Mouse (Mus musculus): Measurements from ENCODE around the gene Ebf4. TPM values are rescaled to one million over a fixed set of nuclear protein-coding genes. Genes with fewer than 3 reads are reported as not detected.

The Ebf4 gene
- polyA plus RNA-seq, 1 experiment from 2014 or later, result 2.5 TPM

DNA sequence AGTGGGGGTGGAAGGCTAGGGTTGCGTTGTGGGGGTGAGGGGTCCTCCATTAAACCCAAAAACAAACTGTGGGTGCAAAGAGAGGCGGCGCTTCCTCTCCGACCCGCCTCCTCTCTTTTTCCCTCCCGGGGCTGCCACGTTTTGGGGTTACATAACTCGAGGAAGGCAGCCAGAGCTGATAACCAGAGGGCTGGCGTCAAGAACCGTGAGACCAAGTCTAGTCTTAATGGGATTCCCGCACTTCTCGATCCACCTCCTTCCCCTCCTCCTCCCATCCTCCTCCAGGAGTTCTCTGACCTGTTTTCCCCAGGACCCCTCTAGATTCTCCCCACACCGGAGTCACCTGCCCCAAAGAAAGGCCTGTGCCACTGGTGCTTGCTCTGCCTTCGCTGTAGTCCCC lies 103.1 kb downstream of the Ebf4 start:
- no peaks in the 10 kb centered on the region for H3K27me3 ChIP-seq (ENCODE audit: control insufficient read depth, insufficient read depth, low read length)
- ATAC-seq (replicated peaks; ENCODE audit: low FRiP score) (no peak), DNase-seq (ENCODE audit: low spot score) (no peak)
- no peaks in the 10 kb centered on the region for H3K9me3 ChIP-seq (ENCODE audit: control insufficient read depth, low read length)
- WGBS, result 15% methylated on average over 14 of the region's 14 CpGs
- H3K27ac ChIP-seq (ENCODE audit: low read depth, low read length), result no peak overlapping the region
- H3K9ac ChIP-seq (ENCODE audit: low read length), result peak overlapping the region; percentile 75
- peak overlapping the region; percentile 93 for H3K4me2 ChIP-seq (ENCODE audit: low read depth, low read length, severe bottlenecking)
- H3K4me1 ChIP-seq (replicated peaks; ENCODE audit: control insufficient read depth, insufficient read depth, low read length), result peaks cover 8% of the 10 kb centered on the region
- H3K36me3 ChIP-seq (ENCODE audit: control insufficient read depth, insufficient read depth, low read length), result no peaks in the 10 kb centered on the region; the same call in 1 of the 2 replicates
- peak overlapping the region; percentile 52 for H3K4me3 ChIP-seq (ENCODE audit: low read depth, low read length)

DNA sequence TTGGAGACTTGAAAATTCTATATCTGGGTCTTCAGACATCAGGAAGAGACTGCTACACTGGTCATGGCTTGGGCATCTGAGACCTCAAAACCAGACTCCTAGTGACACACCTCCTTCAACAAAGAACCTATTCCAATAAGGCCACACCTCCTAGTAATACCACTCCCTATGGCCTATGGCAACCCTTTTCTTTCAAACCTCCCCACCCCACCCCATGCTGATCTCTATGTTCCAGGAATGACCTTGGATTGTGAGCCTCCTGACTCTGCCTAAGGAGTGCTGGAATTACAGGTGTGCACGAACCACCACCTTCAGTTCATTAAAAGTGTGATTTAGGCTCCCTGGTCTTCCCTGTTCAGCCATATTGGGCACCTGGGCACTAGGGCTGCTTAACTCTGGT lies 105.1 kb downstream of the Ebf4 start:
- H3K9me3 ChIP-seq (ENCODE audit: control insufficient read depth, low read length), result no peaks in the 10 kb centered on the region
- H3K27me3 ChIP-seq (ENCODE audit: control insufficient read depth, insufficient read depth, low read length), result no peaks in the 10 kb centered on the region
- no peak overlapping the region for H3K4me2 ChIP-seq (ENCODE audit: low read depth, low read length, severe bottlenecking)
- no peak for ATAC-seq (replicated peaks; ENCODE audit: low FRiP score)
- no peak for DNase-seq (ENCODE audit: low spot score)
- 98% methylated on average over 1 of the region's 1 CpGs for WGBS
- no peaks in the 10 kb centered on the region for H3K36me3 ChIP-seq (ENCODE audit: control insufficient read depth, insufficient read depth, low read length)
- no peak overlapping the region for H3K9ac ChIP-seq (ENCODE audit: low read length)
- peaks cover 8% of the 10 kb centered on the region for H3K4me1 ChIP-seq (replicated peaks; ENCODE audit: control insufficient read depth, insufficient read depth, low read length)
- no peak overlapping the region for H3K27ac ChIP-seq (ENCODE audit: low read depth, low read length)
- H3K4me3 ChIP-seq (ENCODE audit: low read depth, low read length), result no peak overlapping the region

DNA sequence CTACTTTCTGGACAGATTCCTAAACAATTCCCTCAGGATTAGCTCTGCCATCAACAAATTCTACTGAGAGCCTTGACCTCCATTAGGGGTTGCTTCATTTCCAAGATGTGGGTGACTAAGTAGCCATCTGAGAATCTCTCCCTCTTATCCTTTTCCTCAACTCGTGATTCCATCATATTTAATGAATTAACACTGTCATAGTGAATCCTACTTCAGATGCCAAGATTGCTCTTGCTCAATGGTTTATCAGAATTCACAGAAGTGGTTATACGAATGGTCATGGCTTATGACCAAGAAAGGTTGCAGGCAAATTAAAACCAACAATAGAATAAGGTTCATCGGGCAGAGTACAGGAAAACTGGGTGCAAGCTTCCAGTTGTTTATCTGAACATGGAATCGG lies 106.9 kb downstream of the Ebf4 start:
- no peaks in the 10 kb centered on the region for H3K36me3 ChIP-seq (ENCODE audit: control insufficient read depth, insufficient read depth, low read length)
- H3K4me2 ChIP-seq (ENCODE audit: low read depth, low read length, severe bottlenecking), result no peak overlapping the region
- H3K4me1 ChIP-seq (replicated peaks; ENCODE audit: control insufficient read depth, insufficient read depth, low read length), result peaks cover 3% of the 10 kb centered on the region
- H3K9me3 ChIP-seq (ENCODE audit: control insufficient read depth, low read length), result no peaks in the 10 kb centered on the region
- no peak for DNase-seq (ENCODE audit: low spot score)
- ATAC-seq (replicated peaks; ENCODE audit: low FRiP score), result no peak
- H3K27ac ChIP-seq (ENCODE audit: low read depth, low read length), result no peak overlapping the region
- H3K4me3 ChIP-seq (ENCODE audit: low read depth, low read length), result no peak overlapping the region
- H3K9ac ChIP-seq (ENCODE audit: low read length), result no peak overlapping the region
- WGBS, result 86% methylated on average over 4 of the region's 4 CpGs
- no peaks in the 10 kb centered on the region for H3K27me3 ChIP-seq (ENCODE audit: control insufficient read depth, insufficient read depth, low read length)

DNA sequence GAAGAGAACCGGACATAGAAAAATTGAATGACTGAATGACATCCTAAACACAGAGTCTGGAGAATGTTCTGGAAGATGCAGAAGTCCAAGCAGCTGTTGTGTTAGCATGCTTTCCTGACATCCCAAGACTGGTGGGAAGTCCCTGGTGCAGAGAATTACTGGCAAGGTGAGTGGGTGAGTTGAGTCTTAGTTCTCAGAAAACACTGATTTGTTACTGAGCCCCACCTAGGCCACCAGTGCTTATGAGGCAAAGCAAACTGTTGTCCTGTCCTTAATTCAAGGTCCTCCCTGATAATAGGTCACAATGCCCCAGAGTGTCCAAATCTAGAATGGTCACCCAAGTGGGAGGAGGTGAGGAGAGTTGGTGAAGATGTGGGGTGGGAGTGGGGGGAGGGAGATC lies 110.0 kb downstream of the Ebf4 start, which contains the start of the genes Gm28372 and 1700020A23Rik:
Gene Gm28372 (plus strand): TSS at position 301 of the 400 bp plus-strand sequence.
Gene 1700020A23Rik (plus strand): TSS at position 321 of the 400 bp plus-strand sequence.
- H3K36me3 ChIP-seq (ENCODE audit: control insufficient read depth, insufficient read depth, low read length), result no peaks in the 10 kb centered on the region
- no peak within 1 kb of the TSS for H3K9ac ChIP-seq (ENCODE audit: low read length)
- WGBS, result 92% methylated on average over 1 of the region's 1 CpGs
- H3K4me1 ChIP-seq (replicated peaks; ENCODE audit: control insufficient read depth, insufficient read depth, low read length), result no peaks in the 10 kb centered on the region
- no peak within 1 kb of the TSS for H3K4me3 ChIP-seq (ENCODE audit: low read depth, low read length)
- H3K9me3 ChIP-seq (ENCODE audit: control insufficient read depth, low read length), result no peaks in the 10 kb centered on the region
- DNase-seq (ENCODE audit: low spot score) (no peak), ATAC-seq (replicated peaks; ENCODE audit: low FRiP score) (no peak)
- no peak within 1 kb of the TSS for H3K4me2 ChIP-seq (ENCODE audit: low read depth, low read length, severe bottlenecking)
- no peaks in the 10 kb centered on the region for H3K27me3 ChIP-seq (ENCODE audit: control insufficient read depth, insufficient read depth, low read length)
- H3K27ac ChIP-seq (ENCODE audit: low read depth, low read length), result no peak within 1 kb of the TSS

DNA sequence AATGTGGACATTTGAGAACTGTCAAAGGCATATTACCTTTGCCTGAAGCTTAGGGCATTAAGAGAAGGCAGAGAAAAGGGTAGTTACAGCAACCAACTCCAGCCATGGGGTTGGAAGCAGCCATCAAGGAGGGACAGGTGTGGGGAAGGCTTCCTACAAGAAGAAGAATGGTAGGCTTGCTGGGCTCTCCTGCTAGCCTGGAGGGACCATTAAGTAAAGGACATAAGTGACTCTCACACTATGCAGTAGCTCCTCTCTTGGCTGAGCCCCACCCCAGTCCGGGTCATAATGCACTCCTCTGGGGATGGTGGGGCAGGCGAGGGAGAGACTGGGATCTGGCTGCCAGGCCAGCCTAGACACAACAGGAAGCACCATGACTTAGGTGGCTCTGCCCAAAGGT lies 111.2 kb downstream of the Ebf4 start, which contains the start of gene Tmem239:
Gene Tmem239 (plus strand): TSS at position 301 of the 400 bp plus-strand sequence.
- H3K4me2 ChIP-seq (ENCODE audit: low read depth, low read length, severe bottlenecking), result no peak within 1 kb of the TSS
- no peak within 1 kb of the TSS for H3K4me3 ChIP-seq (ENCODE audit: low read depth, low read length)
- H3K27ac ChIP-seq (ENCODE audit: low read depth, low read length), result no peak within 1 kb of the TSS
- ATAC-seq (replicated peaks; ENCODE audit: low FRiP score) (no peak), DNase-seq (ENCODE audit: low spot score) (no peak)
- no peaks in the 10 kb centered on the region for H3K9me3 ChIP-seq (ENCODE audit: control insufficient read depth, low read length)
- no peak within 1 kb of the TSS for H3K9ac ChIP-seq (ENCODE audit: low read length)
- H3K4me1 ChIP-seq (replicated peaks; ENCODE audit: control insufficient read depth, insufficient read depth, low read length), result no peaks in the 10 kb centered on the region
- no peaks in the 10 kb centered on the region for H3K36me3 ChIP-seq (ENCODE audit: control insufficient read depth, insufficient read depth, low read length)
- 73% methylated on average over 2 of the region's 2 CpGs for WGBS
- H3K27me3 ChIP-seq (ENCODE audit: control insufficient read depth, insufficient read depth, low read length), result no peaks in the 10 kb centered on the region

DNA sequence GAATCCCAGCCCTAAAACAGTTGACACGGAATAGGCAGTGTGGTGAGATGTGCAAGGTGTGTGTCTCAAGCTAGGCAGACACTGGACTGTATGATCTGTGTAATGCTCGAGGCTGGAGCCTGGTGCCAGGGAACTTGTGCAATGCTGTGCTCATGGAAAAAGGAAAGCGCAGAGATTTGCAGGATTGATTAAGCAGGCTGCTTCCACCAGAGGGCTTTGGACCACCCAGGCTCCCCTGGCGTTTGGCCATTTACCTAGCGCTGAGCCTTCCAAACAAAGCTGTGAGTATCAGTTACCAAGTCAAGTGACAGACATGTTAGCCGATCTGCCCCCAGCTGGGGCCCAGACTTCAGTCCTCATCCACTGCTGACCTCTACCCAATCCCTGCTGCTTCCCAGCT lies 113.2 kb downstream of the Ebf4 start:
- 12% methylated on average over 6 of the region's 6 CpGs for WGBS
- Histone ChIP-seq H3K4me1 (replicated peaks; ENCODE audit: control insufficient read depth, insufficient read depth, low read length) (no peaks in the 10 kb centered on the region), H3K36me3 (ENCODE audit: control insufficient read depth, insufficient read depth, low read length) (no peaks in the 10 kb centered on the region), H3K27ac (ENCODE audit: low read depth, low read length) (no peak overlapping the region), H3K9ac (ENCODE audit: low read length) (no peak overlapping the region), H3K4me3 (ENCODE audit: low read depth, low read length) (no peak overlapping the region), H3K4me2 (ENCODE audit: low read depth, low read length, severe bottlenecking) (no peak overlapping the region), H3K9me3 (ENCODE audit: control insufficient read depth, low read length) (no peaks in the 10 kb centered on the region), H3K27me3 (ENCODE audit: control insufficient read depth, insufficient read depth, low read length) (no peaks in the 10 kb centered on the region)
- ATAC-seq (replicated peaks; ENCODE audit: low FRiP score) (no peak), DNase-seq (ENCODE audit: low spot score) (peak; percentile 67)

DNA sequence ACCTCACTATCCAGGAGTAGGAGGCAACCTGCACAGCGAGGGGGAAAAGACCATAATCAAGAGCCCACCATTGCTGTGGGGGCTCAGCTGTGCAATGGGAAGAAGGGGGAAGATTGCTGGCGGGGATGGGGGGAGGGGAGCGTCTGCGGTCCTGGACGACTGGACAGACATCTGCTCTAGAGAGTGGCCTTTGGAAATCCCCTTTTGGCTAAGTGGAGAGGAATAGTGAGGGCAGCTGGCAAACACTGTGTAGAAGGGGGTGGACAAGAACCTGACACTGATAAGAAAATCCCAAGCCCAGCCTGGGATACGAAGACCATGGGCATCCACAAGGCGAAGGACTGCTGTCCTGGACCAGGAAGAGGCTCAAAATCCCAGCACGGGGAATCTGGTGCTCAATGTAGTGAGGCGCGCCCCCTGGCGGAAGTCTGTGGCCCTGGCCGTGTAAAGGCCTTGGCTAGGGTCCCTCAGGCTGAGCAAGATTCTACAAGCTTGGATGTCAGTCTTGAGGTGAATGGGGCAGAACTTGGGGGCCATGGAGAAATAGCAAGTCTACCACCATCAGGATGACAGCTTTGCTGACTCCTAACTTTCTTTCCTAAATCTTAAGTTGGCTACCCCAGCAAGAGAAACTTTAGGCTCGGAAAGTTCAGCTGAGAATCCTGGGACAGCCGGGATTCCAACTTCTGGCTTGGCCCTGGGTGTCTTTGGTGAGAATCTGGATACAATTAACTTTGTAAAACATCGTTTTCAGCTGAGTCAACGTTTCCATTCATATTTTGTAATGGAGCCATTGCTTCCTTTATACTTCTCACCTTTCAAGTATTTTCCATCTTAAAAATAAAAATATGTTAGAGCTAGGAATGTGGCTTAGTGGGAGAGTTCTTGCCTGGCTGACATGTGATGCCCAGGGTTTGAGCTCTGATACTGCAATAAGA lies 116.9 kb downstream of the Ebf4 start:
- no peak overlapping the region for H3K4me2 ChIP-seq (ENCODE audit: low read depth, low read length, severe bottlenecking)
- H3K27me3 ChIP-seq (ENCODE audit: control insufficient read depth, insufficient read depth, low read length), result no peaks in the 10 kb centered on the region
- peak; percentile 93 for DNase-seq (ENCODE audit: low spot score)
- no peak overlapping the region for H3K27ac ChIP-seq (ENCODE audit: low read depth, low read length)
- H3K4me3 ChIP-seq (ENCODE audit: low read depth, low read length), result no peak overlapping the region
- 38% methylated on average over 16 of the region's 16 CpGs for WGBS
- H3K36me3 ChIP-seq (ENCODE audit: control insufficient read depth, insufficient read depth, low read length), result no peaks in the 10 kb centered on the region
- H3K4me1 ChIP-seq (replicated peaks; ENCODE audit: control insufficient read depth, insufficient read depth, low read length), result no peaks in the 10 kb centered on the region
- ATAC-seq (replicated peaks; ENCODE audit: low FRiP score), result peak; percentile 83
- H3K9me3 ChIP-seq (ENCODE audit: control insufficient read depth, low read length), result no peaks in the 10 kb centered on the region
- no peak overlapping the region for H3K9ac ChIP-seq (ENCODE audit: low read length)

DNA sequence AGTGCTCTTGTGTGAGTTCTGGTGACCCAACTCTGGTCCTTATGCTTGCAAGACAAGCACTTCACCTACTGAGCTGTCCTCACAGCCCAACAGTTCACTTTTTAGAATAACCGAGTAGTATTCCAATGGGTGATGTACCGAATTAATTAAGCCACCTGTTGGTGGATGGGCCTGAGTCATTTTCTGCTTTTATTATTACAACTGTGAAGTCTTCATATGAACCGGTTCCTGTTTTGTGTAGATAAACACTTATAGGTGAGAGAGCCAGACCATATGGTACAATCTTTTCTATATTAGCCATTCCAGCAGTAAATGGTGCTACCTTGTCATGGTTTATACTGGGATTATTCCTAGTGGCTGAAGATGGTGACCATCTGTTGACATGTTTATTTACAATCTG lies 117.8 kb downstream of the Ebf4 start:
- WGBS, result 88% methylated on average over 3 of the region's 3 CpGs
- Histone ChIP-seq H3K4me3 (ENCODE audit: low read depth, low read length) (no peak overlapping the region), H3K4me1 (replicated peaks; ENCODE audit: control insufficient read depth, insufficient read depth, low read length) (no peaks in the 10 kb centered on the region), H3K4me2 (ENCODE audit: low read depth, low read length, severe bottlenecking) (no peak overlapping the region), H3K36me3 (ENCODE audit: control insufficient read depth, insufficient read depth, low read length) (no peaks in the 10 kb centered on the region), H3K27me3 (ENCODE audit: control insufficient read depth, insufficient read depth, low read length) (no peaks in the 10 kb centered on the region), H3K9me3 (ENCODE audit: control insufficient read depth, low read length) (no peaks in the 10 kb centered on the region), H3K9ac (ENCODE audit: low read length) (no peak overlapping the region), H3K27ac (ENCODE audit: low read depth, low read length) (no peak overlapping the region)
- ATAC-seq (replicated peaks; ENCODE audit: low FRiP score) (no peak), DNase-seq (ENCODE audit: low spot score) (no peak)

Measured in forebrain, embryonic 11.5 days (tissue).